In genomic region chr1:133694301-133694700, GRCm38 (mm10) we compare ENCODE assay signal across 11 mouse cellular contexts. TPM values are rescaled to one million over a fixed set of nuclear protein-coding genes. Genes with fewer than 3 reads are reported as not detected.
DNase-seq lines count a peak whose midpoint lies in the region; ATAC-seq and TF ChIP-seq lines count a peak whose summit lies in the region.
"Had no signal": no experiment of that assay in that cellular context is flagged by ENCODE, and none has a peak within 500 bp of the region (broad histone marks: within the 10 kb centered on the region; RNA-seq: fewer than 3 reads in every experiment).

No protein-coding gene starts in this region.

- H3K79me2 ChIP-seq in liver, adult 2 months (ENCODE audit: control insufficient read depth, insufficient read depth, low read length): no peaks in the 10 kb centered on the region

- no peak overlapping the region for H3K4me2 ChIP-seq in liver, embryonic 11.5 days
- H3K4me2 ChIP-seq in hindbrain, embryonic 11.5 days (replicated peaks; ENCODE audit: low read depth, low read length): no peak overlapping the region

- no peak for TF ChIP-seq CTCF in liver, adult 2 months (IDR thresholded peaks at IDR 0.05; ENCODE audit: low read depth, low read length)

- H3K36me3 ChIP-seq in liver, adult 2 months (ENCODE audit: control insufficient read depth, insufficient read depth, low read length): no peaks in the 10 kb centered on the region
- H3K36me3 ChIP-seq in liver, embryonic 11.5 days (ENCODE audit: control insufficient read depth, insufficient read depth, low read length): no peaks in the 10 kb centered on the region
- H3K36me3 ChIP-seq in hindbrain, embryonic 11.5 days (ENCODE audit: control insufficient read depth, insufficient read depth, low read length): no peaks in the 10 kb centered on the region

- peaks cover 26% of the 10 kb centered on the region for H3K4me1 ChIP-seq in liver, adult 2 months (ENCODE audit: control insufficient read depth, insufficient read depth, low read length)
- peaks cover 17% of the 10 kb centered on the region for H3K4me1 ChIP-seq in liver, embryonic 11.5 days (replicated peaks; ENCODE audit: control insufficient read depth, insufficient read depth, low read length)
- no peaks in the 10 kb centered on the region; the same call in 1 of the 2 replicates for H3K4me1 ChIP-seq in hindbrain, embryonic 11.5 days (replicated peaks; ENCODE audit: control insufficient read depth, insufficient read depth, low read length)

- peak overlapping the region; percentile 86 for H3K27ac ChIP-seq in liver, adult 2 months (replicated peaks; ENCODE audit: insufficient read depth, low read depth, low read length)
- no peak overlapping the region; the same call in 1 of the 2 replicates for H3K27ac ChIP-seq in liver, embryonic 11.5 days (ENCODE audit: low read depth, low read length)
- H3K27ac ChIP-seq in hindbrain, embryonic 11.5 days (ENCODE audit: low read depth, low read length): no peak overlapping the region

- no peaks in the 10 kb centered on the region for H3K9me3 ChIP-seq in liver, embryonic 11.5 days (ENCODE audit: control insufficient read depth, low read length)
- no peaks in the 10 kb centered on the region for H3K9me3 ChIP-seq in hindbrain, embryonic 11.5 days (ENCODE audit: control insufficient read depth, low read length)

- no peaks in the 10 kb centered on the region for H3K27me3 ChIP-seq in liver, adult 2 months (ENCODE audit: control insufficient read depth, insufficient read depth, low read length)
- no peaks in the 10 kb centered on the region for H3K27me3 ChIP-seq in liver, embryonic 11.5 days (replicated peaks; ENCODE audit: control insufficient read depth, insufficient read depth, low read length)
- H3K27me3 ChIP-seq in hindbrain, embryonic 11.5 days (ENCODE audit: control insufficient read depth, insufficient read depth, low read length): no peaks in the 10 kb centered on the region

- H3K9ac ChIP-seq in liver, adult 2 months (ENCODE audit: low read depth, low read length): no peak overlapping the region
- no peak overlapping the region for H3K9ac ChIP-seq in liver, embryonic 11.5 days (ENCODE audit: low read depth, low read length)
- H3K9ac ChIP-seq in hindbrain, embryonic 11.5 days (ENCODE audit: low read depth, low read length): no peak overlapping the region

- 17% methylated on average over 1 of the region's 1 CpGs for WGBS in liver, adult 2 months
- 12% methylated on average over 1 of the region's 1 CpGs for WGBS in liver, embryonic 11.5 days
- 0% methylated on average over 1 of the region's 1 CpGs for WGBS in hindbrain, embryonic 11.5 days

- DNase-seq in liver, adult 2 months (ENCODE audit: extremely low read depth, low read depth, low spot score): peak; percentile 94
- no peak for DNase-seq in liver, embryonic 11.5 days (ENCODE audit: low spot score)
- peak; percentile 48 for DNase-seq in kidney, adult 9 months
- DNase-seq in naive thymus-derived CD4-positive, alpha-beta T cell, adult 2 months (ENCODE audit: low read depth): peak; percentile 29
- DNase-seq in thymus, postnatal 14 days: no peak
- no peak for DNase-seq in hindbrain, embryonic 11.5 days (ENCODE audit: low spot score)
- DNase-seq: cerebellum, adult 11-12 months had no signal

- ATAC-seq in liver, embryonic 11.5 days (replicated peaks; ENCODE audit: low FRiP score): no peak
- peak; percentile 2 for ATAC-seq in activated CD4-positive, CD25-positive, alpha-beta regulatory T cell, adult 4 months
- ATAC-seq in erythroid progenitor cell, adult 5-6 weeks (replicated peaks; ENCODE audit: low FRiP score, poor library complexity, severe bottlenecking): no peak
- no peak for ATAC-seq in hindbrain, embryonic 11.5 days (ENCODE audit: low FRiP score)
- ATAC-seq: forebrain, embryonic 16.5 days had no signal

- no peak for TF ChIP-seq POLR2A in liver, adult 2 months (IDR thresholded peaks at IDR 0.05; ENCODE audit: extremely low read depth, insufficient read depth, low read length)

- no peak overlapping the region for H3K4me3 ChIP-seq in liver, adult 2 months (ENCODE audit: insufficient read depth, low read depth, low read length)
- no peak overlapping the region for H3K4me3 ChIP-seq in liver, embryonic 11.5 days (ENCODE audit: low read depth, low read length)
- no peak overlapping the region for H3K4me3 ChIP-seq in hindbrain, embryonic 11.5 days (ENCODE audit: low read depth, low read length)

RNA-seq across cellular contexts. Expression of gene Lax1, which starts 4.4 kb away (rescaled TPM):
- 0.28 and 0.34 TPM in 2 replicates for total RNA-seq in liver, adult 2 months (2014; rRNA removed)
- 0.19 and 0.27 TPM in 2 replicates for polyA plus RNA-seq in liver, adult 2 months (2012; rRNA removed)
- 0.62 and 0.78 TPM in 2 replicates for polyA plus RNA-seq in liver, embryonic 11.5 days (2014; fragmentation: Nextera tagmentation; extraction: Ambion mirVana)
- polyA plus RNA-seq in activated CD4-positive, CD25-positive, alpha-beta regulatory T cell, adult 4 months (2017; shearing (Covaris generic)): 100 to 1,000 TPM; 109 to 137 TPM
- 2.9 TPM in 1 of 2 replicates, not detected in the other for total RNA-seq in erythroid progenitor cell, adult 5-6 weeks (2015; ENCODE audit: low replicate concordance)
- total RNA-seq in erythroid progenitor cell, adult 5-6 weeks (2017; ENCODE audit: low replicate concordance): 1.8 and 4.0 TPM in 2 replicates
- 0.12 and 0.22 TPM in 2 replicates for polyA plus RNA-seq in hindbrain, embryonic 11.5 days (2014; fragmentation: Nextera tagmentation; extraction: Ambion mirVana)
- total RNA-seq: layer of hippocampus, adult 8-10 months had no signal
- polyA plus RNA-seq: forebrain, embryonic 16.5 days had no signal

RNA-seq across cellular contexts. Expression of gene Gm38394, which starts 33.2 kb away (rescaled TPM):
- 9.5 and 9.6 TPM in 2 replicates for total RNA-seq in liver, adult 2 months (2014; rRNA removed)
- 1.2 and 1.8 TPM in 2 replicates for polyA plus RNA-seq in liver, adult 2 months (2012; rRNA removed)
- 4.4 and 4.5 TPM in 2 replicates for polyA plus RNA-seq in liver, embryonic 11.5 days (2014; fragmentation: Nextera tagmentation; extraction: Ambion mirVana)
- polyA plus RNA-seq in activated CD4-positive, CD25-positive, alpha-beta regulatory T cell, adult 4 months (2017; shearing (Covaris generic)): 1 to 10 TPM; 3.2 to 3.9 TPM
- 23.4 and 43.6 TPM in 2 replicates for total RNA-seq in erythroid progenitor cell, adult 5-6 weeks (2015; ENCODE audit: low replicate concordance)
- 9.1 and 22.3 TPM in 2 replicates for total RNA-seq in erythroid progenitor cell, adult 5-6 weeks (2017; ENCODE audit: low replicate concordance)
- 6.7 and 10.4 TPM in 2 replicates for polyA plus RNA-seq in hindbrain, embryonic 11.5 days (2014; fragmentation: Nextera tagmentation; extraction: Ambion mirVana)

RNA-seq across cellular contexts. Expression of gene Zbed6, which starts 33.6 kb away (rescaled TPM):
- total RNA-seq in liver, adult 2 months (2014; rRNA removed): 9.4 and 17.0 TPM in 2 replicates
- polyA plus RNA-seq in liver, adult 2 months (2012; rRNA removed): 1.5 and 2.0 TPM in 2 replicates
- polyA plus RNA-seq in liver, embryonic 11.5 days (2014; fragmentation: Nextera tagmentation; extraction: Ambion mirVana): not detected in 2 replicates
- not detected for polyA plus RNA-seq in activated CD4-positive, CD25-positive, alpha-beta regulatory T cell, adult 4 months (2017; shearing (Covaris generic))
- total RNA-seq in erythroid progenitor cell, adult 5-6 weeks (2015; ENCODE audit: low replicate concordance): 5.4 TPM in 1 of 2 replicates, not detected in the other
- 25.3 and 36.0 TPM in 2 replicates for total RNA-seq in erythroid progenitor cell, adult 5-6 weeks (2017; ENCODE audit: low replicate concordance)
- polyA plus RNA-seq in hindbrain, embryonic 11.5 days (2014; fragmentation: Nextera tagmentation; extraction: Ambion mirVana): not detected in 2 replicates
- polyA plus RNA-seq: forebrain, embryonic 16.5 days had no signal

Comparison
In these comparisons a context has a peak if more than half of its experiments do, and no peak if none do; other contexts are left out.
1. DNase-seq: peak in liver, adult 2 months (single experiment), kidney, adult 9 months (single experiment) and naive thymus-derived CD4-positive, alpha-beta T cell, adult 2 months (single experiment); none in liver, embryonic 11.5 days (single experiment), thymus, postnatal 14 days (single experiment) and hindbrain, embryonic 11.5 days (single experiment).
2. RNA of gene Lax1, which starts 4.4 kb away (polyA plus RNA-seq): 109 to 137 TPM in activated CD4-positive, CD25-positive, alpha-beta regulatory T cell, adult 4 months; 0.62 to 0.78 TPM in liver, embryonic 11.5 days, 0.19 to 0.27 TPM in liver, adult 2 months and 0.12 to 0.22 TPM in hindbrain, embryonic 11.5 days; every median in the first group is over 10 times any median in the second.